Mouse (Mus musculus): ENCODE data around the gene Rgcc. TPM values are rescaled to one million over a fixed set of nuclear protein-coding genes. Genes with fewer than 3 reads are reported as not detected.

The Rgcc gene
- polyA plus RNA-seq, 1 experiment, result 45.1 TPM

GRCm38 (mm10) chr14:79263321-79263720 is 38.1 kb downstream of the Rgcc start:
- Histone ChIP-seq H3K4me3 (replicated peaks; ENCODE audit: insufficient read depth, low read depth, low read length) (no peak overlapping the region), H3K27me3 (ENCODE audit: control insufficient read depth, insufficient read depth, low read length) (no peaks in the 10 kb centered on the region), H3K4me1 (ENCODE audit: control insufficient read depth, insufficient read depth, low read length) (no peaks in the 10 kb centered on the region), H3K27ac (ENCODE audit: insufficient read depth, low read length) (no peak overlapping the region)
- no peak for DNase-seq
- WGBS, result 86% methylated on average over 3 of the region's 3 CpGs
- TF ChIP-seq CTCF (IDR thresholded peaks at IDR 0.05; ENCODE audit: borderline replicate concordance, insufficient read depth, low read depth, low read length) (no peak), POLR2A (IDR thresholded peaks at IDR 0.05; ENCODE audit: borderline replicate concordance, insufficient read depth, low read length) (no peak)

- H3K4me3 ChIP-seq (replicated peaks; ENCODE audit: insufficient read depth, low read depth, low read length), result no peak overlapping the region
- H3K27me3 ChIP-seq (ENCODE audit: control insufficient read depth, insufficient read depth, low read length), result no peaks in the 10 kb centered on the region
- TF ChIP-seq POLR2A (IDR thresholded peaks at IDR 0.05; ENCODE audit: borderline replicate concordance, insufficient read depth, low read length) (no peak), CTCF (IDR thresholded peaks at IDR 0.05; ENCODE audit: borderline replicate concordance, insufficient read depth, low read depth, low read length) (no peak)
- WGBS, result 44% methylated on average over 4 of the region's 4 CpGs
- peak; percentile 31 to 44 for DNase-seq
- no peaks in the 10 kb centered on the region for H3K4me1 ChIP-seq (ENCODE audit: control insufficient read depth, insufficient read depth, low read length)
- H3K27ac ChIP-seq (ENCODE audit: insufficient read depth, low read length), result no peak overlapping the region
Measured at GRCm38 (mm10) chr14:79262677-79263076, 38.8 kb downstream of the Rgcc start.

- no peak for DNase-seq
- no peaks in the 10 kb centered on the region for H3K4me1 ChIP-seq (ENCODE audit: control insufficient read depth, insufficient read depth, low read length)
- no peaks in the 10 kb centered on the region for H3K27me3 ChIP-seq (ENCODE audit: control insufficient read depth, insufficient read depth, low read length)
- TF ChIP-seq POLR2A (IDR thresholded peaks at IDR 0.05; ENCODE audit: borderline replicate concordance, insufficient read depth, low read length) (no peak), CTCF (IDR thresholded peaks at IDR 0.05; ENCODE audit: borderline replicate concordance, insufficient read depth, low read depth, low read length) (no peak)
- 94% methylated on average over 10 of the region's 10 CpGs for WGBS
- H3K27ac ChIP-seq (ENCODE audit: insufficient read depth, low read length), result no peak overlapping the region
- no peak overlapping the region for H3K4me3 ChIP-seq (replicated peaks; ENCODE audit: insufficient read depth, low read depth, low read length)
Measured at GRCm38 (mm10) chr14:79259062-79259779, 42.2 kb downstream of the Rgcc start.

GRCm38 (mm10) chr14:79256656-79257055 is 44.8 kb downstream of the Rgcc start:
- no peak overlapping the region for H3K4me3 ChIP-seq (replicated peaks; ENCODE audit: insufficient read depth, low read depth, low read length)
- DNase-seq, result no peak
- no peak overlapping the region for H3K27ac ChIP-seq (ENCODE audit: insufficient read depth, low read length)
- TF ChIP-seq CTCF (IDR thresholded peaks at IDR 0.05; ENCODE audit: borderline replicate concordance, insufficient read depth, low read depth, low read length), result no peak
- no peak for TF ChIP-seq POLR2A (IDR thresholded peaks at IDR 0.05; ENCODE audit: borderline replicate concordance, insufficient read depth, low read length)
- WGBS, result 79% methylated on average over 5 of the region's 5 CpGs
- no peaks in the 10 kb centered on the region for H3K4me1 ChIP-seq (ENCODE audit: control insufficient read depth, insufficient read depth, low read length)
- H3K27me3 ChIP-seq (ENCODE audit: control insufficient read depth, insufficient read depth, low read length), result no peaks in the 10 kb centered on the region

- TF ChIP-seq POLR2A (IDR thresholded peaks at IDR 0.05; ENCODE audit: borderline replicate concordance, insufficient read depth, low read length) (no peak), CTCF (IDR thresholded peaks at IDR 0.05; ENCODE audit: borderline replicate concordance, insufficient read depth, low read depth, low read length) (no peak)
- DNase-seq, result no peak
- no peak overlapping the region for H3K27ac ChIP-seq (ENCODE audit: insufficient read depth, low read length)
- WGBS, result 94% methylated on average over 1 of the region's 2 CpGs
- no peaks in the 10 kb centered on the region for H3K4me1 ChIP-seq (ENCODE audit: control insufficient read depth, insufficient read depth, low read length)
- H3K4me3 ChIP-seq (replicated peaks; ENCODE audit: insufficient read depth, low read depth, low read length), result no peak overlapping the region
- H3K27me3 ChIP-seq (ENCODE audit: control insufficient read depth, insufficient read depth, low read length), result no peaks in the 10 kb centered on the region
Measured at GRCm38 (mm10) chr14:79255786-79256185, 45.7 kb downstream of the Rgcc start.

GRCm38 (mm10) chr14:79251727-79252285 is 49.6 kb downstream of the Rgcc start:
- WGBS, result 68% methylated on average over 5 of the region's 5 CpGs
- DNase-seq, result no peak

GRCm38 (mm10) chr14:79244571-79244970 is 56.9 kb downstream of the Rgcc start:
- Histone ChIP-seq H3K4me3 (replicated peaks; ENCODE audit: insufficient read depth, low read depth, low read length) (no peak overlapping the region), H3K27ac (ENCODE audit: insufficient read depth, low read length) (no peak overlapping the region), H3K27me3 (ENCODE audit: control insufficient read depth, insufficient read depth, low read length) (no peaks in the 10 kb centered on the region), H3K4me1 (ENCODE audit: control insufficient read depth, insufficient read depth, low read length) (peaks cover 8% of the 10 kb centered on the region; the same call in 1 of the 2 replicates)
- DNase-seq, result peak in 1 of 2 experiments; percentile 39
- no peak for TF ChIP-seq CTCF (IDR thresholded peaks at IDR 0.05; ENCODE audit: borderline replicate concordance, insufficient read depth, low read depth, low read length)
- TF ChIP-seq POLR2A (IDR thresholded peaks at IDR 0.05; ENCODE audit: borderline replicate concordance, insufficient read depth, low read length), result no peak
- WGBS, result 13% methylated on average over 3 of the region's 3 CpGs

More at GRCm38 (mm10) chr14:79251727-79252285, 49.6 kb downstream of the Rgcc start:
- Histone ChIP-seq H3K27me3 (ENCODE audit: control insufficient read depth, insufficient read depth, low read length) (no peaks in the 10 kb centered on the region), H3K27ac (ENCODE audit: insufficient read depth, low read length) (no peak overlapping the region), H3K4me3 (replicated peaks; ENCODE audit: insufficient read depth, low read depth, low read length) (no peak overlapping the region), H3K4me1 (ENCODE audit: control insufficient read depth, insufficient read depth, low read length) (no peaks in the 10 kb centered on the region)
- TF ChIP-seq POLR2A (IDR thresholded peaks at IDR 0.05; ENCODE audit: borderline replicate concordance, insufficient read depth, low read length) (no peak), CTCF (IDR thresholded peaks at IDR 0.05; ENCODE audit: borderline replicate concordance, insufficient read depth, low read depth, low read length) (no peak)
